Mouse (Mus musculus): ENCODE results near the gene Atpaf1. TPM values are rescaled to one million over a fixed set of nuclear protein-coding genes. Genes with fewer than 3 reads are reported as not detected.

The Atpaf1 gene
- polyA plus RNA-seq, 1 experiment: 27.6 TPM

DNA sequence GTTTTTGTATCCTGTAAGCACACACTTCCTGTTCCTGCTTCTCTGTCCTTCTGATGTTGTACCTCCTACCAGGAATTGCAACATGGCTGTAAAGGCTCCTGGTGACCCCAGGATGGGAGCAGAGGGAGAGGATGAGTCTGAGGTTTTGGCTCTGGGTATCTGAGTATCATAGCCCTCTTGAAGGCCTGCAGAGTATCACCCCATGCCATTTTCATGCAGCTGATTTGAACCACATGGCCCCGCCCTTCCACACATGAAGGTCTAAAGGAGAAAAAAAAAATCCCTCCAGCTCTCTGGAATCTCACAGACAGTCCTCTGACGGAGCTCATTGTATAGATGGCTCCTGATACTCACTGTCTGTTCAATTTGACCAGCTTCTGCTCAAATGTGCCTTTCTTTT is 65.5 kb downstream of the Atpaf1 start:
- TF ChIP-seq CTCF (IDR thresholded peaks at IDR 0.05; ENCODE audit: borderline replicate concordance, extremely low read depth, insufficient read depth, insufficient read length) (no peak), POLR2A (IDR thresholded peaks at IDR 0.05; ENCODE audit: borderline replicate concordance, extremely low read depth, insufficient read depth, insufficient read length, poor library complexity, severe bottlenecking) (no peak)
- DNase-seq (ENCODE audit: low read depth): no peak

DNA sequence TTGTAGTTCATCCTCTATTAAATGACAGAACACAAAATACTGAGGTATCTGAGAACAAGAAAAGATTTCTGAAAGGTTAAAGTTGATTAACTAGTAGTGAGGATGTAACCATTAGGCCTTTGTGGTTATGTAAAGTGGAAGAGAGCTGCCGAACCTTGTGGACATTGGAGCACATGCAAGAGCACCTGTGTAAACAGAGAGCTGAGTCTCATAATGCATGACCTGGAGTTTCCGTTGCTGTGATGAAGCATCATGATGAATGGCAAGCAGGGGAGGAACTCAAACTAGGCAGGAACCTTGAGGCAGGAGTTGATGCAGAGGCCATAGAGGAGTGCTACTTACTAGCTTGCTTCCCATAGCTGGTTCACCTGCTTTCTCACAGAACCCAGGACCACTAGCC is 66.0 kb downstream of the Atpaf1 start:
- TF ChIP-seq POLR2A (IDR thresholded peaks at IDR 0.05; ENCODE audit: borderline replicate concordance, extremely low read depth, insufficient read depth, insufficient read length, poor library complexity, severe bottlenecking) (no peak), CTCF (IDR thresholded peaks at IDR 0.05; ENCODE audit: borderline replicate concordance, extremely low read depth, insufficient read depth, insufficient read length) (no peak)
- no peak for DNase-seq (ENCODE audit: low read depth)

GRCm38 (mm10) chr4:115851569-115851968 is 67.0 kb downstream of the Atpaf1 start:
- no peak for TF ChIP-seq CTCF (IDR thresholded peaks at IDR 0.05; ENCODE audit: borderline replicate concordance, extremely low read depth, insufficient read depth, insufficient read length)
- TF ChIP-seq POLR2A (IDR thresholded peaks at IDR 0.05; ENCODE audit: borderline replicate concordance, extremely low read depth, insufficient read depth, insufficient read length, poor library complexity, severe bottlenecking): no peak
- DNase-seq (ENCODE audit: low read depth): no peak

DNA sequence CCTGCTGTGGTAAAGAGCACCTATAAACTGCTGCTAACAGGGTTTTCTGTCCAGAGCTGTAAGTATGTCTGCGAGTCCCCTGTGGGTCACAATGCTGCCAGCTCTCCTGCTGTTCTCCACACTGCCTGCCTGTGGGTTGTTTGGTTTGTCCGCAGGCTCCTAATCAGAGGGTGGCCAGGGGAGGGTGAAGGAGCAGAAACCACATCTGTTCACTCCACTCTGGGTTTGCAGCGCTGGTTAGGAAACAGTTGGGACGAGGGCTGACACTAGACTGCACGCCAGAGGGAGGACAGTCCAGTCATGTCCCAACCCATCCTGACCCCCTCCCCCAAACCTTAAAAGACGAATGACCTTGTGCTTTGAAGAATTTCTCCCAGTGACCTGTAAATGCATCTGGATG is 70.5 kb downstream of the Atpaf1 start:
- no peak for DNase-seq (ENCODE audit: low read depth)
- no peak for TF ChIP-seq POLR2A (IDR thresholded peaks at IDR 0.05; ENCODE audit: borderline replicate concordance, extremely low read depth, insufficient read depth, insufficient read length, poor library complexity, severe bottlenecking)
- TF ChIP-seq CTCF (IDR thresholded peaks at IDR 0.05; ENCODE audit: borderline replicate concordance, extremely low read depth, insufficient read depth, insufficient read length): no peak

DNA sequence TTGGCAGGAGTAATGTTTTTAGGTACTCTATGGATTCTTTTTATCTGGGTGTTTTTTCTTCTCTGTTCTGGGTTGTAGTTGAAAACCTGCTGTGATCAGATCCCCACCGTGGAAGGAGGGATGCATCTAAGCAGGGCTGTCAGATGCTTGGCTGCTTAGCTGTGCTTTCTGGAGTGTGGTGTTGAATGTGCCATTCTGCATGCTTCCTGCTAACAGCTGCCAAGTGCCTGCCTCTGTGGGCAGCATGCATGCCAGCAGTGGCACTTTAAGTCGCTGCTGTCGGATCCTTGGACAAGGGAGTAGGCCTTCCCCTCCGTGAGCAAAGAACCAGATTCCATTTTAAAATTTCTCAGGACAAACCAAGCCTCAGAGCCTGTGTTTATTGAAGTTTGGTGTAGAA is 71.0 kb downstream of the Atpaf1 start:
- DNase-seq (ENCODE audit: low read depth): peak; percentile 65
- TF ChIP-seq CTCF (IDR thresholded peaks at IDR 0.05; ENCODE audit: borderline replicate concordance, extremely low read depth, insufficient read depth, insufficient read length) (no peak), POLR2A (IDR thresholded peaks at IDR 0.05; ENCODE audit: borderline replicate concordance, extremely low read depth, insufficient read depth, insufficient read length, poor library complexity, severe bottlenecking) (no peak)

GRCm38 (mm10) chr4:115856282-115856681 is 71.7 kb downstream of the Atpaf1 start:
- TF ChIP-seq CTCF (IDR thresholded peaks at IDR 0.05; ENCODE audit: borderline replicate concordance, extremely low read depth, insufficient read depth, insufficient read length) (no peak), POLR2A (IDR thresholded peaks at IDR 0.05; ENCODE audit: borderline replicate concordance, extremely low read depth, insufficient read depth, insufficient read length, poor library complexity, severe bottlenecking) (no peak)
- peak; percentile 29 for DNase-seq (ENCODE audit: low read depth)

DNA sequence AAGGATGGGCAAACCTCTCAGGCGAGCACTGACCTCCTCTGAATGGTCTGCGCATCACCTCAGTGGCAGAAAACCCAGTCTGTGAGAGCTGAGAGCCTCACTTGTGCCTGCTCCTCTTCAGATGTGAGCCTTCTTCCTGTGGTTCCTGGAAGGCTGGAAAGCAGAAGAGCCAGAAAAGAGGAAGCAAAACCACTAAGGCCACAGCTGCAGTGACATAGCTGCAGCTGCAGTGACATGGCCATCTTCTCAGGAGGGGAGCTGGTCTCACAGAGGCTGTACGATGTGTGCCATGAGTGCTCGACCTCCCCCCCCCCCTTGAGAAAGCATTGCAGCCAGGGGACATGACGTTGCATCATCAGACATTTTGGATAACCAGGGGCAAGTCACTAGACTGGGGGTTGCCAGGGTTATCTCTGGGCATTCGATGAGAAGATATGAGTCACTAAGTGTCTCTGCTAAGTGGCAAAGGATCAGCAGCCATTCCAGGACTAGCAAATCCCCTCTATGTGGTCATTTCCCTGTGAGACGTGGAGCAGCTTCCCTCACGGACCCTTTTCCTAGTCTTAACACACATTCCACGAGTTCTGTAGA is 72.8 kb downstream of the Atpaf1 start:
- no peak for TF ChIP-seq POLR2A (IDR thresholded peaks at IDR 0.05; ENCODE audit: borderline replicate concordance, extremely low read depth, insufficient read depth, insufficient read length, poor library complexity, severe bottlenecking)
- no peak for TF ChIP-seq CTCF (IDR thresholded peaks at IDR 0.05; ENCODE audit: borderline replicate concordance, extremely low read depth, insufficient read depth, insufficient read length)
- no peak for DNase-seq (ENCODE audit: low read depth)

- DNase-seq (ENCODE audit: low read depth): no peak
- TF ChIP-seq POLR2A (IDR thresholded peaks at IDR 0.05; ENCODE audit: borderline replicate concordance, extremely low read depth, insufficient read depth, insufficient read length, poor library complexity, severe bottlenecking) (no peak), CTCF (IDR thresholded peaks at IDR 0.05; ENCODE audit: borderline replicate concordance, extremely low read depth, insufficient read depth, insufficient read length) (no peak)
Measured at GRCm38 (mm10) chr4:115863352-115863751, 78.7 kb downstream of the Atpaf1 start.

DNA sequence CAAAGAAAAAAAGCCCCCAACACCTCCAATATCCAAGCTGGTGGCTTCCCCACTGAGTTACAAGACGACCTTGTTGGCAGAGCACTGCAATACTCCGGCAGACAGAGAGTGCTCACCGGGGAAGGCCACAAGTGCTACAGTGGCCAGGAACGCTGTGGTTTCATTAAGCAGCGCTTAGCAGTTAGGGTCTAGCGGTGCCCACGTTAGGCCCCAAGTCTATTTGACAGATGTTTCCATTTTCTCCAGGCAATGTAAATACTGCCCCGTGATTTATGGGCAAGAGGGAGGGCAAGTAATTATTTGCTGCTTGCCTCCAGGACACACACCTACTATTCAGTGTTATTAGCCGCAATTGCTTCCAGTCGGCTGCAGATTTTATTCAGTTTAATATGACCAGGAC is 79.3 kb downstream of the Atpaf1 start:
- DNase-seq (ENCODE audit: low read depth): peak; percentile 30
- TF ChIP-seq CTCF (IDR thresholded peaks at IDR 0.05; ENCODE audit: borderline replicate concordance, extremely low read depth, insufficient read depth, insufficient read length) (no peak), POLR2A (IDR thresholded peaks at IDR 0.05; ENCODE audit: borderline replicate concordance, extremely low read depth, insufficient read depth, insufficient read length, poor library complexity, severe bottlenecking) (no peak)

Other genes starting within 250 kb of the Atpaf1 start
- not detected in 2 replicates for gene Cyp4a31, start 221.2 kb upstream of the Atpaf1 start, polyA plus RNA-seq (2012; rRNA removed)
- not detected in 2 replicates for gene Cyp4a32, start 183.8 kb upstream of the Atpaf1 start, polyA plus RNA-seq (2012; rRNA removed)
- gene Cyp4b1, start 137.1 kb upstream of the Atpaf1 start, polyA plus RNA-seq (2012; rRNA removed): 0.72 and 0.89 TPM in 2 replicates
- 17.3 and 18.1 TPM in 2 replicates for gene Efcab14, start 47.1 kb upstream of the Atpaf1 start, polyA plus RNA-seq (2012; rRNA removed)
- 0.40 and 0.54 TPM in 2 replicates for gene Tex38, start 3.8 kb upstream of the Atpaf1 start, polyA plus RNA-seq (2012; rRNA removed)
- 7.1 and 7.7 TPM in 2 replicates for gene Mob3c, start 43.3 kb downstream of the Atpaf1 start, polyA plus RNA-seq (2012; rRNA removed)
- gene Mknk1, start 54.4 kb downstream of the Atpaf1 start, polyA plus RNA-seq (2012; rRNA removed): 37.3 and 52.9 TPM in 2 replicates
- 0.10 and 0.18 TPM in 2 replicates for gene Kncn, start 99.6 kb downstream of the Atpaf1 start, polyA plus RNA-seq (2012; rRNA removed)
- gene 6430628N08Rik, start 105.9 kb downstream of the Atpaf1 start, polyA plus RNA-seq (2012; rRNA removed): 0.08 TPM in 1 of 2 replicates, not detected in the other
- gene Dmbx1, start 155.1 kb downstream of the Atpaf1 start, polyA plus RNA-seq (2012; rRNA removed): 4.8 and 9.5 TPM in 2 replicates
- gene Faah, start 233.1 kb downstream of the Atpaf1 start, polyA plus RNA-seq (2012; rRNA removed): 14.5 and 20.1 TPM in 2 replicates

Data from brain, embryonic 14.5 days (tissue).